Mouse (Mus musculus) heart, adult 9 months (tissue): ENCODE data around the gene Gm16506.
"Not testable (repeated sequence)": the region's sequence is repeated elsewhere in the genome, so short reads cannot be mapped to it uniquely, and the experiment has no call there.

Source experiments
- DNase-seq, 2 experiments: peaks; one replicate each; pipeline ENCODE4 v3.0.0; 2022; ENCODE audit warnings: low spot score in 2 of 2

Gm16506 gene

GRCm38 (mm10) chr14:43727385-43727784, at the start of gene Gm16506:
Gene Gm16506 (minus strand): TSS chr14:43727485.
- not testable (repeated sequence) for DNase-seq

GRCm38 (mm10) chr14:43747566-43747965, 20.3 kb upstream of the Gm16506 start, which contains the start of gene Gm6526:
Gene Gm6526 (plus strand): TSS chr14:43747866.
- DNase-seq = not testable (repeated sequence)

- DNase-seq = not testable (repeated sequence)
Observed at GRCm38 (mm10) chr14:43697621-43698020, 29.7 kb downstream of the Gm16506 start, which contains the start of gene Gm7324. Gene Gm7324 (plus strand): TSS chr14:43697828.

- DNase-seq = not testable (repeated sequence)
Observed at GRCm38 (mm10) chr14:43677099-43677498, 50.2 kb downstream of the Gm16506 start, which contains the start of gene Gm8165. Gene Gm8165 (minus strand): TSS chr14:43677199.
